In genomic region chr9:7763614-7764300, GRCm38 (mm10) we compare ENCODE assay signal across 8 mouse cellular contexts. TPM values are rescaled to one million over a fixed set of nuclear protein-coding genes. Genes with fewer than 3 reads are reported as not detected.
DNase-seq lines count a peak whose midpoint lies in the region; ATAC-seq and TF ChIP-seq lines count a peak whose summit lies in the region.

Tmem123 (plus strand) TSS chr9:7764041.

- no peak for TF ChIP-seq EP300 in liver, embryonic 14.5 days (IDR thresholded peaks at IDR 0.05; ENCODE audit: low read depth)
- TF ChIP-seq EP300 in stomach, postnatal 0 days (optimal IDR thresholded peaks at IDR 0.05), result no peak

- peak; percentile 99 for DNase-seq in CD8-positive naive resting alpha-beta T cell, adult 2 months (ENCODE audit: low read depth in 2 of 2, low spot score in 2 of 2)
- peak; percentile 99 for DNase-seq in c-Kit-positive CD71-negative TER-119-negative erythroid progenitor cells, embryonic 14.5 days (ENCODE audit: low read depth)
- DNase-seq in forebrain, embryonic 10.5 days (ENCODE audit: extremely low spot score, low spot score), result peak; percentile 99
- peak; percentile 100 for DNase-seq in kidney, postnatal 25 days
- DNase-seq in liver, embryonic 14.5 days (ENCODE audit: low read depth in 3 of 3, low spot score in 3 of 3), result peak; percentile 98 to 99 (median 99)
- peak; percentile 97 for DNase-seq in neural tube, embryonic 11.5 days (ENCODE audit: low spot score)
- peak; percentile 100 for DNase-seq in stomach, postnatal 0 days (ENCODE audit: low spot score)

- H3K27ac ChIP-seq in forebrain, embryonic 10.5 days, result peak within 1 kb of the TSS; percentile 93
- peak within 1 kb of the TSS; percentile 94 for H3K27ac ChIP-seq in heart, embryonic 15.5 days
- H3K27ac ChIP-seq in liver, embryonic 14.5 days, result peak within 1 kb of the TSS; percentile 57
- H3K27ac ChIP-seq in neural tube, embryonic 11.5 days (ENCODE audit: low read depth, low read length), result peak within 1 kb of the TSS; percentile 50; the same call in 1 of the 2 replicates
- H3K27ac ChIP-seq in stomach, postnatal 0 days (replicated peaks), result peak within 1 kb of the TSS; percentile 97

- peak within 1 kb of the TSS; percentile 66 for H3K4me2 ChIP-seq in heart, embryonic 15.5 days
- H3K4me2 ChIP-seq in liver, embryonic 14.5 days (ENCODE audit: low read depth), result peak within 1 kb of the TSS; percentile 77
- peak within 1 kb of the TSS; percentile 66 for H3K4me2 ChIP-seq in neural tube, embryonic 11.5 days (ENCODE audit: low read depth)
- peak within 1 kb of the TSS; percentile 79 for H3K4me2 ChIP-seq in stomach, postnatal 0 days (replicated peaks; ENCODE audit: low read depth)

- H3K36me3 ChIP-seq in forebrain, embryonic 10.5 days (replicated peaks), result peaks cover 6% of the 10 kb centered on the region
- H3K36me3 ChIP-seq in heart, embryonic 15.5 days, result no peaks in the 10 kb centered on the region
- H3K36me3 ChIP-seq in liver, embryonic 14.5 days (replicated peaks; ENCODE audit: control insufficient read depth, insufficient read depth, low read depth), result no peaks in the 10 kb centered on the region
- no peaks in the 10 kb centered on the region for H3K36me3 ChIP-seq in neural tube, embryonic 11.5 days (ENCODE audit: control insufficient read depth, insufficient read depth, low read length)
- H3K36me3 ChIP-seq in stomach, postnatal 0 days (ENCODE audit: control insufficient read depth, insufficient read depth, low read length), result no peaks in the 10 kb centered on the region

- H3K9ac ChIP-seq in heart, embryonic 15.5 days, result peak within 1 kb of the TSS; percentile 84
- H3K9ac ChIP-seq in liver, embryonic 14.5 days (replicated peaks), result peak within 1 kb of the TSS; percentile 83
- H3K9ac ChIP-seq in neural tube, embryonic 11.5 days (ENCODE audit: low read length), result peak within 1 kb of the TSS; percentile 88
- peak within 1 kb of the TSS; percentile 87 for H3K9ac ChIP-seq in stomach, postnatal 0 days (ENCODE audit: low read length)

- peak; percentile 66 for TF ChIP-seq CTCF in liver, embryonic 14.5 days (IDR thresholded peaks at IDR 0.05; ENCODE audit: low read depth)
- TF ChIP-seq CTCF in stomach, postnatal 0 days (IDR thresholded peaks at IDR 0.05; ENCODE audit: low read depth), result peak; percentile 56

- H3K4me1 ChIP-seq in forebrain, embryonic 10.5 days, result peaks cover 39% of the 10 kb centered on the region
- H3K4me1 ChIP-seq in heart, embryonic 15.5 days (replicated peaks), result peaks cover 25% of the 10 kb centered on the region
- peaks cover 24 to 30% of the 10 kb centered on the region in 2 experiments for H3K4me1 ChIP-seq in liver, embryonic 14.5 days (replicated peaks; ENCODE audit: control insufficient read depth in 2 of 2, insufficient read depth in 2 of 2, low read length in 1 of 2)
- peaks cover 7% of the 10 kb centered on the region; the same call in 1 of the 2 replicates for H3K4me1 ChIP-seq in neural tube, embryonic 11.5 days (ENCODE audit: control insufficient read depth, insufficient read depth, low read length)
- no peaks in the 10 kb centered on the region for H3K4me1 ChIP-seq in stomach, postnatal 0 days (replicated peaks; ENCODE audit: control insufficient read depth, insufficient read depth)

- peaks cover 27% of the 10 kb centered on the region for H3K27me3 ChIP-seq in forebrain, embryonic 10.5 days (ENCODE audit: poor library complexity, severe bottlenecking)
- no peaks in the 10 kb centered on the region for H3K27me3 ChIP-seq in heart, embryonic 15.5 days
- H3K27me3 ChIP-seq in liver, embryonic 14.5 days (ENCODE audit: control insufficient read depth, insufficient read depth, low read length), result no peaks in the 10 kb centered on the region
- H3K27me3 ChIP-seq in neural tube, embryonic 11.5 days (ENCODE audit: control insufficient read depth, insufficient read depth, low read length), result 0 out of 2 replicates have a peak, but pooled peaks cover 2% of the 10 kb centered on the region
- no peaks in the 10 kb centered on the region for H3K27me3 ChIP-seq in stomach, postnatal 0 days (ENCODE audit: control insufficient read depth, insufficient read depth, low read length)

- peaks cover 5% of the 10 kb centered on the region for H3K9me3 ChIP-seq in forebrain, embryonic 10.5 days
- no peaks in the 10 kb centered on the region; the same call in 1 of the 2 replicates for H3K9me3 ChIP-seq in heart, embryonic 15.5 days (replicated peaks)
- no peaks in the 10 kb centered on the region for H3K9me3 ChIP-seq in liver, embryonic 14.5 days (ENCODE audit: control insufficient read depth, low read length)
- H3K9me3 ChIP-seq in neural tube, embryonic 11.5 days (ENCODE audit: control insufficient read depth, low read length), result no peaks in the 10 kb centered on the region
- H3K9me3 ChIP-seq in stomach, postnatal 0 days (ENCODE audit: control insufficient read depth, low read length), result 0 out of 2 replicates have a peak, but pooled peaks cover 3% of the 10 kb centered on the region

- ATAC-seq in heart, embryonic 15.5 days (replicated peaks; ENCODE audit: insufficient number of reproducible peaks, insufficient read depth, low FRiP score, low read depth), result peak; percentile 98
- peak; percentile 93 for ATAC-seq in liver, embryonic 14.5 days (ENCODE audit: insufficient read depth)
- ATAC-seq in neural tube, embryonic 11.5 days (ENCODE audit: insufficient read depth, low FRiP score, low TSS enrichment), result peak; percentile 96
- ATAC-seq in stomach, postnatal 0 days (ENCODE audit: low FRiP score, low TSS enrichment), result peak; percentile 99

- peak within 1 kb of the TSS; percentile 76 for H3K4me3 ChIP-seq in forebrain, embryonic 10.5 days
- H3K4me3 ChIP-seq in heart, embryonic 15.5 days, result peak within 1 kb of the TSS; percentile 92
- H3K4me3 ChIP-seq in liver, embryonic 14.5 days (ENCODE audit: insufficient read depth in 1 of 2, low read depth in 2 of 2, low read length in 2 of 2), result peak within 1 kb of the TSS; percentile 76 to 89
- H3K4me3 ChIP-seq in neural tube, embryonic 11.5 days (ENCODE audit: low read depth, low read length), result peak within 1 kb of the TSS; percentile 76
- H3K4me3 ChIP-seq in stomach, postnatal 0 days (ENCODE audit: low read depth, low read length), result peak within 1 kb of the TSS; percentile 82

- under 1% methylated on average over 52 of the region's 52 CpGs for WGBS in forebrain, embryonic 10.5 days
- under 1% methylated on average over 47 of the region's 52 CpGs for WGBS in heart, embryonic 15.5 days
- under 1% methylated on average over 52 of the region's 52 CpGs for WGBS in liver, embryonic 14.5 days (ENCODE audit: insufficient replicate concordance)
- under 1% methylated on average over 47 of the region's 52 CpGs for WGBS in neural tube, embryonic 11.5 days
- WGBS in stomach, postnatal 0 days, result under 1% methylated on average over 48 of the region's 52 CpGs

RNA-seq across cellular contexts. Expression of gene Tmem123, which starts in this region (rescaled TPM):
- polyA plus RNA-seq in forebrain, embryonic 10.5 days (2016; fragmentation: Nextera tagmentation; extraction: Ambion mirVana), result 104 and 115 TPM in 2 replicates
- polyA plus RNA-seq in heart, embryonic 15.5 days (2015; fragmentation: Nextera tagmentation; extraction: Ambion mirVana), result 84.6 and 88.9 TPM in 2 replicates
- polyA plus RNA-seq in liver, embryonic 14.5 days (2012; rRNA removed), result 17.7 and 23.3 TPM in 2 replicates
- polyA plus RNA-seq in liver, embryonic 14.5 days (2014; fragmentation: Nextera tagmentation; extraction: Ambion mirVana), result 45.2 and 52.5 TPM in 2 replicates
- polyA plus RNA-seq in neural tube, embryonic 11.5 days (2014; fragmentation: Nextera tagmentation; extraction: Ambion mirVana), result 108 and 120 TPM in 2 replicates
- 117 and 121 TPM in 2 replicates for polyA plus RNA-seq in stomach, postnatal 0 days (2015; fragmentation: Nextera tagmentation; extraction: Ambion mirVana)

Comparison
In these comparisons a context has a peak if more than half of its experiments do, and no peak if none do; other contexts are left out.
1. Peak in every context shown above with its lines: DNase-seq, ATAC-seq, H3K4me3 ChIP-seq and H3K27ac ChIP-seq.